Mouse (Mus musculus): Measurements from ENCODE around the gene Ccm2l. TPM values are rescaled to one million over a fixed set of nuclear protein-coding genes. Genes with fewer than 3 reads are reported as not detected.

Gene Ccm2l
- polyA plus RNA-seq, 1 experiment from 2014 or later, result 10.7 TPM

- no peak overlapping the region for H3K4me3 ChIP-seq (ENCODE audit: low read depth, low read length)
- H3K27me3 ChIP-seq (replicated peaks; ENCODE audit: insufficient read depth, low read length), result peaks cover 14% of the 10 kb centered on the region
- no peak overlapping the region for H3K9ac ChIP-seq (replicated peaks; ENCODE audit: low read depth)
- 14% methylated on average over 2 of the region's 2 CpGs for WGBS
- ATAC-seq (no peak), DNase-seq (ENCODE audit: low spot score) (no peak)
- no peaks in the 10 kb centered on the region for H3K4me1 ChIP-seq (ENCODE audit: insufficient read depth, low read depth, low read length)
- H3K9me3 ChIP-seq (ENCODE audit: low read length), result no peaks in the 10 kb centered on the region
- no peak overlapping the region for H3K4me2 ChIP-seq (replicated peaks; ENCODE audit: low read depth, low read length)
- TF ChIP-seq EP300 (IDR thresholded peaks at IDR 0.05) (no peak), CTCF (IDR thresholded peaks at IDR 0.05) (no peak)
- no peak overlapping the region for H3K27ac ChIP-seq (ENCODE audit: low read length)
- no peaks in the 10 kb centered on the region for H3K36me3 ChIP-seq (ENCODE audit: insufficient read depth, low read length)
These were observed 29.1 kb upstream of the Ccm2l start for GRCm38 (mm10) chr2:153036690-153037089.

GRCm38 (mm10) chr2:153043886-153044285 is 21.9 kb upstream of the Ccm2l start:
- no peak overlapping the region for H3K9ac ChIP-seq (replicated peaks; ENCODE audit: low read depth)
- no peaks in the 10 kb centered on the region for H3K4me1 ChIP-seq (ENCODE audit: insufficient read depth, low read depth, low read length)
- TF ChIP-seq EP300 (IDR thresholded peaks at IDR 0.05) (no peak), CTCF (IDR thresholded peaks at IDR 0.05) (no peak)
- no peaks in the 10 kb centered on the region for H3K9me3 ChIP-seq (ENCODE audit: low read length)
- H3K4me3 ChIP-seq (ENCODE audit: low read depth, low read length), result no peak overlapping the region
- H3K27ac ChIP-seq (ENCODE audit: low read length), result no peak overlapping the region
- no peak for DNase-seq (ENCODE audit: low spot score)
- no peak for ATAC-seq
- 39% methylated on average over 3 of the region's 3 CpGs for WGBS
- no peaks in the 10 kb centered on the region for H3K36me3 ChIP-seq (ENCODE audit: insufficient read depth, low read length)
- no peaks in the 10 kb centered on the region for H3K27me3 ChIP-seq (replicated peaks; ENCODE audit: insufficient read depth, low read length)
- no peak overlapping the region for H3K4me2 ChIP-seq (replicated peaks; ENCODE audit: low read depth, low read length)

GRCm38 (mm10) chr2:153045884-153046299 is 19.9 kb upstream of the Ccm2l start:
- H3K9me3 ChIP-seq (ENCODE audit: low read length), result no peaks in the 10 kb centered on the region
- DNase-seq (ENCODE audit: low spot score) (no peak), ATAC-seq (no peak)
- no peak overlapping the region for H3K4me3 ChIP-seq (ENCODE audit: low read depth, low read length)
- no peaks in the 10 kb centered on the region for H3K4me1 ChIP-seq (ENCODE audit: insufficient read depth, low read depth, low read length)
- H3K4me2 ChIP-seq (replicated peaks; ENCODE audit: low read depth, low read length), result no peak overlapping the region
- TF ChIP-seq EP300 (IDR thresholded peaks at IDR 0.05) (no peak), CTCF (IDR thresholded peaks at IDR 0.05) (no peak)
- no peak overlapping the region for H3K9ac ChIP-seq (replicated peaks; ENCODE audit: low read depth)
- WGBS, result 21% methylated on average over 8 of the region's 8 CpGs
- no peak overlapping the region for H3K27ac ChIP-seq (ENCODE audit: low read length)
- no peaks in the 10 kb centered on the region for H3K36me3 ChIP-seq (ENCODE audit: insufficient read depth, low read length)
- H3K27me3 ChIP-seq (replicated peaks; ENCODE audit: insufficient read depth, low read length), result no peaks in the 10 kb centered on the region

DNA sequence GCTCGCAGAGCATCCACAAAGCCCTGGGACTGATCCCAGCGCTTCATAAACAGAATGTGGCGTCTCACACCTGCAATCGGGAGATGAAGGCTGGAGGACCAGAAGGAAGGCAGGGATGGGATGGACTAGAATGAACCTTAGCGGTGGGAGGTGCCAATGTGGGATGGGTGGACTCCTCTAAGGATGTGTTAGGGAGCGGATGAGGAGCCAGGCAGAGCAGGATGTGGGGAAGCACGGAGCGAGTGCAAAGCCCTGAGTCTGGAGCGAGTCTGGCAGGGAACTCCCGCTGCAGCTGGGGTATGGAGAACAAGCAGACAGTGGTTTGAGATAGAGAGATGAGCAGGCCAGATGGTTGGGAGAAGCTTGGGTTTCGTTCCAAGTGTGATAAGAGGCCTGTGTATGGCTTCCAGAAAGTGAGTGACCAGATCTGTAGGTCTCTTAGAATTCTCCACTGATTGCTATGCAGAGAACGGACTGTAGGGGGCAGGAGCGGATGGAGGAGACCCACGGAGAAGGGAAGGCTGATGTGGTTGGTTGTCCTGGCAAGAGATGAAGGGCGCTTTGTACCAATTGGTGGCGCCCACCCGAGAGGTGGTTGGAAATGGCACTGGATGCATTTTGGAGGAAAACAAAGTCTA is 17.8 kb upstream of the Ccm2l start:
- Histone ChIP-seq H3K36me3 (ENCODE audit: insufficient read depth, low read length) (no peaks in the 10 kb centered on the region), H3K4me1 (ENCODE audit: insufficient read depth, low read depth, low read length) (no peaks in the 10 kb centered on the region), H3K4me2 (replicated peaks; ENCODE audit: low read depth, low read length) (no peak overlapping the region), H3K9ac (replicated peaks; ENCODE audit: low read depth) (no peak overlapping the region), H3K27ac (ENCODE audit: low read length) (no peak overlapping the region), H3K27me3 (replicated peaks; ENCODE audit: insufficient read depth, low read length) (peaks cover 11% of the 10 kb centered on the region; the same call in 1 of the 2 replicates), H3K9me3 (ENCODE audit: low read length) (no peaks in the 10 kb centered on the region), H3K4me3 (ENCODE audit: low read depth, low read length) (no peak overlapping the region)
- WGBS, result 36% methylated on average over 17 of the region's 17 CpGs
- DNase-seq (ENCODE audit: low spot score), result peak; percentile 44
- ATAC-seq, result peak; percentile 26; the same call in 1 of the 2 replicates
- TF ChIP-seq EP300 (IDR thresholded peaks at IDR 0.05), result no peak
- TF ChIP-seq CTCF (IDR thresholded peaks at IDR 0.05), result peak; percentile 88

DNA sequence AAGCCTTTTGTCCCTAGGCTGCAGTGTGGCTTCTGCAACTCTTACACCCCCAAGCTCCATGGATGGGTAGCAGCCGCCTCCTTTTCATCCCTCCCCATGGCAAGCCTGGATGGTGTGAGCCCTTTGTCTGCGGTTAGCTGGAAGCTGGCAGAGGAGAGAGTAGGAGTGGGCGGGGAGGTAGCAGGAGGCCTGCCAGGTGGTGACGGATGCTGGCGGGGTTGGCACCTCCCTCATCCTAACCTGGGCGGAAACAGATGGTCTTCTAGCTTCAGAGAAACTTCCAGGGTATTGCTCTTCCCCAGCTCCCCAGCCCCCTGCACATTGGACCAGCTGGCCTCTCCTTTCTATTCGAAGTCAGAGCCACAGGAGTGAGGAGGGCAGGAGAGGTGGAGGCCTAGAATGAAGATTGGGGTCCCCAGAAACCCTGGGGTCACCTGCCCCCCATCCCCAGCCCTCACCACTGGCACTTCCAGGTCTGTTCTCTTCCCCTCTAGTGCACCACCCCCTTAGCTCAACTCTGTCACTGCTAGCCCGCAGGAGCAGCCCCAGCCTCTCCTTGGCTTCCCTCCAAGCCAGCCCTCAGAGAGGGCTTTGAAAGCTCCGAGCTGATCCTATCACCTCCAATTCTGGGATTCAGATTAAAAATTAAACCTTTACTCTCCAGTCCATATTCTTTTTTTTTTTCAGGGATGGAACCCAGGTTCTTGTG is 16.3 kb upstream of the Ccm2l start:
- H3K4me3 ChIP-seq (ENCODE audit: low read depth, low read length), result no peak overlapping the region
- no peak overlapping the region for H3K9ac ChIP-seq (replicated peaks; ENCODE audit: low read depth)
- ATAC-seq (no peak), DNase-seq (ENCODE audit: low spot score) (no peak)
- no peaks in the 10 kb centered on the region for H3K36me3 ChIP-seq (ENCODE audit: insufficient read depth, low read length)
- peaks cover 16% of the 10 kb centered on the region; the same call in 1 of the 2 replicates for H3K27me3 ChIP-seq (replicated peaks; ENCODE audit: insufficient read depth, low read length)
- no peak overlapping the region for H3K4me2 ChIP-seq (replicated peaks; ENCODE audit: low read depth, low read length)
- WGBS, result 24% methylated on average over 9 of the region's 9 CpGs
- TF ChIP-seq CTCF (IDR thresholded peaks at IDR 0.05) (no peak), EP300 (IDR thresholded peaks at IDR 0.05) (no peak)
- no peaks in the 10 kb centered on the region for H3K4me1 ChIP-seq (ENCODE audit: insufficient read depth, low read depth, low read length)
- no peaks in the 10 kb centered on the region for H3K9me3 ChIP-seq (ENCODE audit: low read length)
- no peak overlapping the region for H3K27ac ChIP-seq (ENCODE audit: low read length)

DNA sequence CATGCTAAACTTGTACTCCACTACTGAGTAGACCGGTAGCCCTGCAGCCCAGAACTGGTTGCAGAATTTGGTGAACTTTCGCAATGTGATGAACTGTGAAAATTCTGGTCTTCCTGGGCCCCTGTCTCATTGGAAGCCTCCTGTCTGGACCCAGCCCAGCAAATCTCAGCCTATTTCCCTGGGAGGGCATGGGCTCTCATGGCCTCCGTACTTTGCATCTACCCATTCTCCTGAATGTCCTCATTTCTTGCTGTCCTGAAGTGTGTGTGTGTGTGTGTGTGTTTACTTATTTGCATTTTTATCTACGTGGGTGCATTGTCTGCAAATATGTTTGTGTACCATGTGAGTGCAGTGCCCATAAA is 15.8 kb upstream of the Ccm2l start:
- Histone ChIP-seq H3K4me1 (ENCODE audit: insufficient read depth, low read depth, low read length) (no peaks in the 10 kb centered on the region), H3K4me3 (ENCODE audit: low read depth, low read length) (no peak overlapping the region), H3K27ac (ENCODE audit: low read length) (no peak overlapping the region), H3K9ac (replicated peaks; ENCODE audit: low read depth) (no peak overlapping the region), H3K9me3 (ENCODE audit: low read length) (no peaks in the 10 kb centered on the region), H3K36me3 (ENCODE audit: insufficient read depth, low read length) (no peaks in the 10 kb centered on the region), H3K27me3 (replicated peaks; ENCODE audit: insufficient read depth, low read length) (peaks cover 16% of the 10 kb centered on the region; the same call in 1 of the 2 replicates), H3K4me2 (replicated peaks; ENCODE audit: low read depth, low read length) (no peak overlapping the region)
- DNase-seq (ENCODE audit: low spot score) (no peak), ATAC-seq (no peak)
- 63% methylated on average over 4 of the region's 4 CpGs for WGBS
- TF ChIP-seq EP300 (IDR thresholded peaks at IDR 0.05) (no peak), CTCF (IDR thresholded peaks at IDR 0.05) (no peak)

Measured in lung, postnatal 0 days (tissue).